Mouse (Mus musculus) midbrain, embryonic 14.5 days (tissue): ENCODE results near the gene Evx2. TPM values are rescaled to one million over a fixed set of nuclear protein-coding genes. Genes with fewer than 3 reads are reported as not detected.

Source experiments
- ATAC-seq: fragments of 200-750 bp; cut with Nextera tagmentation; 2 replicates; pipeline ENCODE4 v1.8.0; 2017; ENCODE audit warnings: moderate number of reproducible peaks, moderate library complexity; ENCODE audit not compliant: low FRiP score, low TSS enrichment
- DNase-seq: peaks from one replicate; pipeline ENCODE4 v3.0.0-alpha.2; 2015
- H3K27ac ChIP-seq: fragments of 300-500 bp; sonication (generic); replicated peaks from 2 replicates; pipeline ENCODE4 v1.5.1; 2014; ENCODE audit warnings: mild to moderate bottlenecking, low read depth, low read length, moderate library complexity
- H3K27me3 ChIP-seq: fragments of 300-500 bp; sonication (generic); 2 replicates; pipeline ENCODE4 v1.6.1; 2014; ENCODE audit warnings: low read length, control low read depth, mixed read lengths; ENCODE audit not compliant: control insufficient read depth, insufficient read depth
- H3K36me3 ChIP-seq: fragments of 300-500 bp; sonication (generic); 2 replicates; pipeline ENCODE4 v1.6.1; 2014; ENCODE audit warnings: low read length, control low read depth; ENCODE audit not compliant: control insufficient read depth, insufficient read depth
- H3K4me1 ChIP-seq: fragments of 300-500 bp; sonication (generic); 2 replicates; pipeline ENCODE4 v1.6.1; 2014; ENCODE audit warnings: mild to moderate bottlenecking, antibody characterized with exemption, low read length, control low read depth; ENCODE audit not compliant: control insufficient read depth, insufficient read depth
- H3K4me2 ChIP-seq: fragments of 300-500 bp; sonication (generic); 2 replicates; pipeline ENCODE4 v1.6.1; 2014; ENCODE audit warnings: mild to moderate bottlenecking, low read length, moderate library complexity
- H3K4me3 ChIP-seq: fragments of 300-500 bp; sonication (generic); replicated peaks from 2 replicates; pipeline ENCODE4 v1.5.1; 2014; ENCODE audit warnings: low read depth, low read length
- H3K9ac ChIP-seq: fragments of 300-500 bp; sonication (generic); replicated peaks from 2 replicates; pipeline ENCODE4 v1.6.1; 2014; ENCODE audit warnings: mild to moderate bottlenecking, low read length, moderate library complexity
- H3K9me3 ChIP-seq: fragments of 300-500 bp; sonication (generic); 2 replicates; pipeline ENCODE4 v1.6.1; 2016; ENCODE audit warnings: low read length, control low read depth, mixed read lengths; ENCODE audit not compliant: control insufficient read depth
- WGBS: fragments of 180-500 bp; shearing (Covaris S2); extraction: QIAGEN DNeasy Blood & Tissue Kit; methylation state at CpG from one replicate; pipeline ENCODE4 v1.1.7; 2014; 5-methylcytosine and 5-hydroxymethylcytosine counted together
- polyA plus RNA-seq: library from polyadenylated mRNA; unstranded; fragments of >200 nt; fragmentation: Nextera tagmentation; extraction: Ambion mirVana; gene quantifications from 2 replicates; pipeline ENCODE4 v1.2.1, GENCODE M21; 2014

Evx2 gene
- polyA plus RNA-seq, 1 experiment from 2014 or later: 1.2 TPM

GRCm38 (mm10) chr2:74697567-74698121 lies 38.3 kb upstream of the Evx2 start, which contains the start of gene Hoxd9:
Hoxd9 (plus strand) TSS chr2:74697727.
- Histone ChIP-seq H3K9ac (no peak within 1 kb of the TSS), H3K27ac (no peak within 1 kb of the TSS), H3K4me3 (peak within 1 kb of the TSS; percentile 25), H3K9me3 (no peaks in the 10 kb centered on the region), H3K4me1 (no peaks in the 10 kb centered on the region), H3K27me3 (peaks cover 99% of the 10 kb centered on the region), H3K4me2 (peak within 1 kb of the TSS; percentile 47), H3K36me3 (no peaks in the 10 kb centered on the region)
- DNase-seq (no peak), ATAC-seq (peak; percentile 17; the same call in 1 of the 2 replicates)
- under 1% methylated on average over 43 of the region's 43 CpGs for WGBS

- Histone ChIP-seq H3K9ac (no peak overlapping the region), H3K27ac (no peak overlapping the region), H3K4me2 (no peak overlapping the region), H3K4me3 (no peak overlapping the region), H3K36me3 (no peaks in the 10 kb centered on the region), H3K27me3 (peaks cover 100% of the 10 kb centered on the region), H3K9me3 (no peaks in the 10 kb centered on the region), H3K4me1 (no peaks in the 10 kb centered on the region)
- no peak for ATAC-seq
- DNase-seq: no peak
- WGBS: under 1% methylated on average over 34 of the region's 34 CpGs
These were observed 37.3 kb upstream of the Evx2 start for GRCm38 (mm10) chr2:74696442-74697335.

GRCm38 (mm10) chr2:74695813-74696430 lies 36.6 kb upstream of the Evx2 start:
- Histone ChIP-seq H3K4me2 (no peak overlapping the region), H3K4me3 (no peak overlapping the region), H3K27ac (no peak overlapping the region), H3K9ac (no peak overlapping the region), H3K4me1 (no peaks in the 10 kb centered on the region), H3K27me3 (peaks cover 100% of the 10 kb centered on the region), H3K9me3 (no peaks in the 10 kb centered on the region; the same call in 1 of the 2 replicates), H3K36me3 (no peaks in the 10 kb centered on the region)
- no peak for ATAC-seq
- no peak for DNase-seq
- 2% methylated on average over 7 of the region's 7 CpGs for WGBS

GRCm38 (mm10) chr2:74695383-74695782 lies 36.0 kb upstream of the Evx2 start:
- 7% methylated on average over 1 of the region's 1 CpGs for WGBS

GRCm38 (mm10) chr2:74694066-74694465 lies 34.7 kb upstream of the Evx2 start:
- no peak overlapping the region for H3K4me3 ChIP-seq
- no peak for DNase-seq

More at GRCm38 (mm10) chr2:74695383-74695782, 36.0 kb upstream of the Evx2 start:
- Histone ChIP-seq H3K27me3 (peaks cover 97% of the 10 kb centered on the region), H3K4me1 (no peaks in the 10 kb centered on the region), H3K9ac (no peak overlapping the region), H3K27ac (no peak overlapping the region), H3K36me3 (no peaks in the 10 kb centered on the region), H3K4me3 (no peak overlapping the region), H3K9me3 (no peaks in the 10 kb centered on the region; the same call in 1 of the 2 replicates), H3K4me2 (no peak overlapping the region)
- DNase-seq: no peak
- ATAC-seq: no peak

GRCm38 (mm10) chr2:74693432-74693827 lies 34.1 kb upstream of the Evx2 start:
- WGBS: 8% methylated on average over 4 of the region's 4 CpGs
- peaks cover 96% of the 10 kb centered on the region for H3K27me3 ChIP-seq
- no peaks in the 10 kb centered on the region for H3K36me3 ChIP-seq
- no peak overlapping the region for H3K9ac ChIP-seq
- no peak overlapping the region for H3K27ac ChIP-seq
- H3K9me3 ChIP-seq: no peaks in the 10 kb centered on the region; the same call in 1 of the 2 replicates
- H3K4me1 ChIP-seq: no peaks in the 10 kb centered on the region
- H3K4me2 ChIP-seq: no peak overlapping the region
- H3K4me3 ChIP-seq: no peak overlapping the region
- ATAC-seq (no peak), DNase-seq (no peak)

More at GRCm38 (mm10) chr2:74694066-74694465, 34.7 kb upstream of the Evx2 start:
- Histone ChIP-seq H3K9me3 (no peaks in the 10 kb centered on the region; the same call in 1 of the 2 replicates), H3K27me3 (peaks cover 96% of the 10 kb centered on the region), H3K4me1 (no peaks in the 10 kb centered on the region), H3K4me2 (no peak overlapping the region), H3K9ac (no peak overlapping the region), H3K36me3 (no peaks in the 10 kb centered on the region), H3K27ac (no peak overlapping the region)
- 2% methylated on average over 16 of the region's 16 CpGs for WGBS
- no peak for ATAC-seq

- H3K9me3 ChIP-seq: no peaks in the 10 kb centered on the region; the same call in 1 of the 2 replicates
- H3K27me3 ChIP-seq: peaks cover 96% of the 10 kb centered on the region
- under 1% methylated on average over 20 of the region's 20 CpGs for WGBS
- H3K4me1 ChIP-seq: no peaks in the 10 kb centered on the region
- no peak for DNase-seq
- ATAC-seq: no peak
- H3K9ac ChIP-seq: no peak overlapping the region
- H3K4me2 ChIP-seq: no peak overlapping the region
- H3K36me3 ChIP-seq: no peaks in the 10 kb centered on the region
- no peak overlapping the region for H3K4me3 ChIP-seq
- no peak overlapping the region for H3K27ac ChIP-seq
These were observed 33.6 kb upstream of the Evx2 start for GRCm38 (mm10) chr2:74692808-74693431.

- H3K4me2 ChIP-seq: no peak overlapping the region
- no peaks in the 10 kb centered on the region; the same call in 1 of the 2 replicates for H3K9me3 ChIP-seq
- WGBS: 4% methylated on average over 35 of the region's 35 CpGs
- H3K4me3 ChIP-seq: no peak overlapping the region
- DNase-seq (no peak), ATAC-seq (no peak)
- H3K36me3 ChIP-seq: no peaks in the 10 kb centered on the region
- no peaks in the 10 kb centered on the region for H3K4me1 ChIP-seq
- no peak overlapping the region for H3K27ac ChIP-seq
- H3K27me3 ChIP-seq: peaks cover 96% of the 10 kb centered on the region
- no peak overlapping the region for H3K9ac ChIP-seq
These were observed 32.8 kb upstream of the Evx2 start for GRCm38 (mm10) chr2:74691995-74692807.
